Mouse (Mus musculus) splenic B cell, adult 2 months (primary cell): ENCODE measurements around the gene Edc4.

Experiments used
- DNase-seq: peaks from one replicate; pipeline ENCODE4 v3.0.0-alpha.2; 2011; ENCODE audit warnings: low read depth, low spot score
- H3K27me3 ChIP-seq: 2 replicates; pipeline ENCODE4 v1.6.1; 2012; ENCODE audit warnings: mild to moderate bottlenecking, low read length, moderate library complexity, mixed read lengths; ENCODE audit not compliant: control insufficient read depth, poor library complexity, insufficient read depth, severe bottlenecking
- H3K36me3 ChIP-seq: 2 replicates; pipeline ENCODE4 v1.6.1; 2012; ENCODE audit warnings: mild to moderate bottlenecking, low read length, moderate library complexity, mixed read lengths; ENCODE audit not compliant: control insufficient read depth, poor library complexity, insufficient read depth, severe bottlenecking

The Edc4 gene

GRCm38 (mm10) chr8:105943321-105943739 lies 62.6 kb downstream of the Edc4 start, which contains the start of gene Lcat:
Lcat (minus strand) TSS chr8:105943382.
- H3K27me3 ChIP-seq, result no peaks in the 10 kb centered on the region
- DNase-seq, result no peak
- H3K36me3 ChIP-seq, result 0 out of 2 replicates have a peak, but pooled peaks cover 3% of the 10 kb centered on the region
